Mouse (Mus musculus) ES-Bruce4 (cell line): ENCODE data around the gene Selenof. TPM values are rescaled to one million over a fixed set of nuclear protein-coding genes. Genes with fewer than 3 reads are reported as not detected.

Experiments
- H3K27ac ChIP-seq: 2 replicates; pipeline ENCODE4 v1.5.1; 2012; ENCODE audit warnings: low read length, inconsistent platforms; ENCODE audit not compliant: insufficient read depth
- H3K27me3 ChIP-seq: 2 replicates; pipeline ENCODE4 v1.6.1; 2012; ENCODE audit warnings: mild to moderate bottlenecking, low read length, inconsistent platforms; ENCODE audit not compliant: control insufficient read depth, poor library complexity, insufficient read depth, severe bottlenecking
- H3K36me3 ChIP-seq: 2 replicates; pipeline ENCODE4 v1.6.1; 2012; ENCODE audit warnings: inconsistent platforms, mild to moderate bottlenecking, low read length, moderate library complexity; ENCODE audit not compliant: control insufficient read depth, poor library complexity, insufficient read depth, severe bottlenecking
- H3K4me1 ChIP-seq: one replicate; pipeline ENCODE4 v1.8.1; 2011; ENCODE audit warnings: low read length; ENCODE audit not compliant: control insufficient read depth, insufficient read depth
- H3K4me3 ChIP-seq: 2 replicates; pipeline ENCODE4 v1.5.1; 2011; ENCODE audit warnings: low read depth, mild to moderate bottlenecking, low read length
- H3K9ac ChIP-seq: 2 replicates; pipeline ENCODE4 v1.6.1; 2012; ENCODE audit warnings: low read depth, mild to moderate bottlenecking, inconsistent platforms; ENCODE audit not compliant: poor library complexity, severe bottlenecking
- H3K9me3 ChIP-seq: replicated peaks from 2 replicates; pipeline ENCODE4 v1.6.1; 2012; ENCODE audit warnings: mild to moderate bottlenecking, low read length, inconsistent platforms; ENCODE audit not compliant: control insufficient read depth, poor library complexity, insufficient read depth, severe bottlenecking
- CTCF ChIP-seq: IDR thresholded peaks from one replicate; pipeline ENCODE4 v1.8.1; 2011; ENCODE audit warnings: low read depth, low read length
- EP300 ChIP-seq: IDR thresholded peaks from 2 replicates; pipeline ENCODE4 v1.6.1; 2011; ENCODE audit warnings: low read depth, low read length; ENCODE audit not compliant: insufficient read depth
- POLR2A ChIP-seq: IDR thresholded peaks from one replicate; pipeline ENCODE4 v1.8.1; 2011; ENCODE audit warnings: low read length; ENCODE audit not compliant: insufficient read depth
- polyA plus RNA-seq: library from polyadenylated mRNA; stranded (reverse); fragments of >200 nt; gene quantifications from 2 replicates; pipeline ENCODE4 v1.2.4, GENCODE M21; 2011; ENCODE audit warnings: low read depth; ENCODE audit not compliant: missing spikeins, insufficient read depth, insufficient read length

The Selenof gene
- 227 TPM in 2 replicates for polyA plus RNA-seq

- Histone ChIP-seq H3K4me1 (no peaks in the 10 kb centered on the region), H3K9me3 (no peaks in the 10 kb centered on the region), H3K27me3 (no peaks in the 10 kb centered on the region), H3K36me3 (peaks cover 10% of the 10 kb centered on the region), H3K27ac (peak within 1 kb of the TSS; percentile 74), H3K4me3 (peak within 1 kb of the TSS; percentile 96), H3K9ac (peak within 1 kb of the TSS; percentile 91)
- TF ChIP-seq POLR2A (peak; percentile 75), EP300 (no peak)
These were observed at the start of gene Selenof, which contains the start of gene Hs2st1 for GRCm38 (mm10) chr3:144570047-144570815. Selenof (plus strand) TSS chr3:144570304. Hs2st1 (minus strand) TSS chr3:144570181.

GRCm38 (mm10) chr3:144527918-144528317 is 42.2 kb upstream of the Selenof start:
- TF ChIP-seq POLR2A (no peak), EP300 (no peak), CTCF (no peak)
- no peaks in the 10 kb centered on the region for H3K27me3 ChIP-seq

GRCm38 (mm10) chr3:144531023-144531422 is 39.1 kb upstream of the Selenof start:
- Histone ChIP-seq H3K27me3 (no peaks in the 10 kb centered on the region), H3K27ac (no peak overlapping the region), H3K9me3 (no peaks in the 10 kb centered on the region), H3K9ac (no peak overlapping the region), H3K36me3 (no peaks in the 10 kb centered on the region), H3K4me1 (peaks cover 8% of the 10 kb centered on the region), H3K4me3 (no peak overlapping the region)
- no peak for TF ChIP-seq CTCF

More at GRCm38 (mm10) chr3:144527918-144528317, 42.2 kb upstream of the Selenof start:
- no peaks in the 10 kb centered on the region for H3K9me3 ChIP-seq
- H3K27ac ChIP-seq: no peak overlapping the region
- H3K9ac ChIP-seq: no peak overlapping the region
- peaks cover 4% of the 10 kb centered on the region for H3K4me1 ChIP-seq
- H3K36me3 ChIP-seq: no peaks in the 10 kb centered on the region
- no peak overlapping the region for H3K4me3 ChIP-seq

GRCm38 (mm10) chr3:144535056-144535455 is 35.0 kb upstream of the Selenof start:
- Histone ChIP-seq H3K36me3 (no peaks in the 10 kb centered on the region), H3K9me3 (no peaks in the 10 kb centered on the region)
- TF ChIP-seq EP300 (no peak), POLR2A (no peak), CTCF (no peak)

GRCm38 (mm10) chr3:144537078-144537855 is 32.8 kb upstream of the Selenof start:
- H3K9me3 ChIP-seq: no peaks in the 10 kb centered on the region
- H3K36me3 ChIP-seq: no peaks in the 10 kb centered on the region
- H3K4me3 ChIP-seq: no peak overlapping the region
- peaks cover 5% of the 10 kb centered on the region for H3K4me1 ChIP-seq
- no peak overlapping the region for H3K27ac ChIP-seq
- no peaks in the 10 kb centered on the region for H3K27me3 ChIP-seq
- TF ChIP-seq EP300: no peak
- no peak for TF ChIP-seq CTCF
- TF ChIP-seq POLR2A: no peak
- H3K9ac ChIP-seq: no peak overlapping the region

More at GRCm38 (mm10) chr3:144535056-144535455, 35.0 kb upstream of the Selenof start:
- H3K9ac ChIP-seq: no peak overlapping the region
- no peak overlapping the region for H3K27ac ChIP-seq
- no peak overlapping the region for H3K4me3 ChIP-seq
- H3K4me1 ChIP-seq: peaks cover 5% of the 10 kb centered on the region
- no peaks in the 10 kb centered on the region for H3K27me3 ChIP-seq

- Histone ChIP-seq H3K27me3 (no peaks in the 10 kb centered on the region), H3K36me3 (no peaks in the 10 kb centered on the region), H3K4me1 (peaks cover 5% of the 10 kb centered on the region), H3K4me3 (no peak overlapping the region), H3K27ac (no peak overlapping the region), H3K9me3 (no peaks in the 10 kb centered on the region), H3K9ac (no peak overlapping the region)
- TF ChIP-seq CTCF (no peak), EP300 (no peak), POLR2A (no peak)
These were observed 31.1 kb upstream of the Selenof start for GRCm38 (mm10) chr3:144539051-144539450.
